17 mouse cellular contexts compared by ENCODE assay signal in the genomic region with DNA sequence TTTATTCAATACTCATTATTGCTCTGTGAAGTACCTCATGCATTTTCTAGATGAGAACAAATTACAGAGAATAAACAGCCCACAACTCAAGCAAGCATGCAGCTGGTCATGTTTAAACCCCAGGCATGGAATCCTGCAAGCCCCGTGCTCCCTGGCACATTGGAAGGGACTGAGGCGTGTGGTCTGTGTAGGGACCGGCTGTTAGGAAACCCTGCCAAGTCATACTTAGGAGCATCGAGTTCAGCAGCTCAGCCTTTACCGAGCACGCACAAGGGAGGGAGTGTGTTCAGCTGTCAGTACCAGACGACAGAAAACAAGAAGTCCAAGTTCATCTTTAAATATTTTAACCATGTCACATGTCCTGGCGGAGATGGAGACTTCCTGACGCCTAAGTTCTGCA.
A peak's percentile ranks its signal among the peaks of the same experiment; 100 is the strongest.
DNase-seq lines count a peak whose midpoint lies in the region; ATAC-seq and TF ChIP-seq lines count a peak whose summit lies in the region.
"Had no signal": no experiment of that assay in that cellular context is flagged by ENCODE, and none has a peak within 500 bp of the region (broad histone marks: within the 10 kb centered on the region; RNA-seq: fewer than 3 reads in every experiment).

No protein-coding gene starts in this region.

- peak overlapping the region; percentile 68; the same call in 1 of the 2 replicates for H3K27ac ChIP-seq in layer of hippocampus, adult 2 months
- H3K27ac ChIP-seq in stomach, embryonic 14.5 days (ENCODE audit: low read length) = 0 out of 2 replicates have a peak overlapping the region, but pooled peaks have one; percentile 23
- H3K27ac ChIP-seq in stomach, postnatal 0 days (replicated peaks) = no peak overlapping the region
- H3K27ac ChIP-seq in midbrain, embryonic 16.5 days (ENCODE audit: low read length) = no peak overlapping the region
- H3K27ac ChIP-seq: heart, embryonic 15.5 days; hindbrain, embryonic 13.5 days; liver, embryonic 14.5 days; midbrain, embryonic 12.5 days had no signal

- H3K9me3 ChIP-seq in stomach, embryonic 14.5 days (ENCODE audit: control insufficient read depth, low read depth, low read length) = no peaks in the 10 kb centered on the region
- no peaks in the 10 kb centered on the region for H3K9me3 ChIP-seq in stomach, postnatal 0 days (ENCODE audit: control insufficient read depth, low read length)
- no peaks in the 10 kb centered on the region for H3K9me3 ChIP-seq in midbrain, embryonic 16.5 days (replicated peaks; ENCODE audit: control insufficient read depth, low read length, poor library complexity, severe bottlenecking)
- H3K9me3 ChIP-seq: heart, embryonic 15.5 days; hindbrain, embryonic 13.5 days; midbrain, embryonic 12.5 days had no signal

- H3K4me2 ChIP-seq in stomach, embryonic 14.5 days (replicated peaks; ENCODE audit: low read depth, low read length) = no peak overlapping the region
- no peak overlapping the region for H3K4me2 ChIP-seq in stomach, postnatal 0 days (replicated peaks; ENCODE audit: low read depth)
- no peak overlapping the region for H3K4me2 ChIP-seq in midbrain, embryonic 16.5 days (ENCODE audit: low read length)
- H3K4me2 ChIP-seq: heart, embryonic 15.5 days; hindbrain, embryonic 13.5 days; midbrain, embryonic 12.5 days had no signal

- no peak for ATAC-seq in cerebellum, adult (ENCODE audit: insufficient number of reproducible peaks, low FRiP score, low TSS enrichment)
- ATAC-seq in stomach, embryonic 14.5 days (ENCODE audit: insufficient number of reproducible peaks, insufficient read depth, low FRiP score, low read depth) = peak; percentile 33; the same call in 1 of the 2 replicates
- ATAC-seq in stomach, postnatal 0 days (ENCODE audit: low FRiP score, low TSS enrichment) = no peak; the same call in 1 of the 2 replicates
- no peak for ATAC-seq in midbrain, embryonic 16.5 days
- ATAC-seq: forebrain, embryonic 14.5 days; Patski had no signal

- TF ChIP-seq CTCF in layer of hippocampus, adult 2 months (conservative IDR thresholded peaks at IDR 0.05) = no peak
- no peak for TF ChIP-seq CTCF in stomach, postnatal 0 days (IDR thresholded peaks at IDR 0.05; ENCODE audit: low read depth)

- no peaks in the 10 kb centered on the region for H3K4me1 ChIP-seq in stomach, embryonic 14.5 days (ENCODE audit: control insufficient read depth, insufficient read depth, low read length)
- H3K4me1 ChIP-seq in stomach, postnatal 0 days (replicated peaks; ENCODE audit: control insufficient read depth, insufficient read depth) = no peaks in the 10 kb centered on the region
- no peaks in the 10 kb centered on the region for H3K4me1 ChIP-seq in midbrain, embryonic 16.5 days (ENCODE audit: control insufficient read depth, insufficient read depth, low read length)
- H3K4me1 ChIP-seq: heart, embryonic 15.5 days; hindbrain, embryonic 13.5 days; midbrain, embryonic 12.5 days had no signal

- no peak overlapping the region for H3K4me3 ChIP-seq in layer of hippocampus, adult 2 months
- H3K4me3 ChIP-seq in stomach, embryonic 14.5 days (ENCODE audit: low read depth, low read length) = no peak overlapping the region
- no peak overlapping the region for H3K4me3 ChIP-seq in stomach, postnatal 0 days (ENCODE audit: low read depth, low read length)
- H3K4me3 ChIP-seq in midbrain, embryonic 16.5 days (ENCODE audit: low read depth, low read length) = no peak overlapping the region
- H3K4me3 ChIP-seq: heart, embryonic 15.5 days; hindbrain, embryonic 13.5 days; midbrain, embryonic 12.5 days had no signal

- H3K36me3 ChIP-seq in stomach, embryonic 14.5 days (ENCODE audit: control insufficient read depth, insufficient read depth, low read length) = peaks cover 20% of the 10 kb centered on the region
- H3K36me3 ChIP-seq in stomach, postnatal 0 days (ENCODE audit: control insufficient read depth, insufficient read depth, low read length) = peaks cover 7% of the 10 kb centered on the region; the same call in 1 of the 2 replicates
- H3K36me3 ChIP-seq in midbrain, embryonic 16.5 days (ENCODE audit: control insufficient read depth, insufficient read depth, low read length) = no peaks in the 10 kb centered on the region
- H3K36me3 ChIP-seq: midbrain, embryonic 12.5 days had no signal

- H3K27me3 ChIP-seq in stomach, embryonic 14.5 days (ENCODE audit: control insufficient read depth, insufficient read depth, low read length) = no peaks in the 10 kb centered on the region
- H3K27me3 ChIP-seq in stomach, postnatal 0 days (ENCODE audit: control insufficient read depth, insufficient read depth, low read length) = no peaks in the 10 kb centered on the region
- H3K27me3 ChIP-seq in midbrain, embryonic 16.5 days (ENCODE audit: control insufficient read depth, insufficient read depth, low read depth, low read length) = no peaks in the 10 kb centered on the region
- H3K27me3 ChIP-seq: heart, embryonic 15.5 days; hindbrain, embryonic 13.5 days; midbrain, embryonic 12.5 days; Patski had no signal

- no peak overlapping the region for H3K9ac ChIP-seq in stomach, embryonic 14.5 days (replicated peaks; ENCODE audit: low read depth, low read length)
- H3K9ac ChIP-seq in stomach, postnatal 0 days (ENCODE audit: low read length) = no peak overlapping the region
- no peak overlapping the region for H3K9ac ChIP-seq in midbrain, embryonic 16.5 days (ENCODE audit: low read depth, low read length)
- H3K9ac ChIP-seq: heart, embryonic 15.5 days; hindbrain, embryonic 13.5 days; liver, embryonic 14.5 days; midbrain, embryonic 12.5 days had no signal

- WGBS in stomach, embryonic 14.5 days = 71% methylated on average over 9 of the region's 9 CpGs
- WGBS in stomach, postnatal 0 days = 52% methylated on average over 9 of the region's 9 CpGs
- WGBS in midbrain, embryonic 16.5 days = 76% methylated on average over 9 of the region's 9 CpGs

- TF ChIP-seq EP300 in stomach, postnatal 0 days (optimal IDR thresholded peaks at IDR 0.05) = no peak

- peak; percentile 58 to 64 for DNase-seq in cerebellum, postnatal 14 days
- DNase-seq in layer of hippocampus, adult 2 months (ENCODE audit: low spot score in 2 of 2) = peak in 1 of 2 experiments; percentile 28
- no peak for DNase-seq in layer of hippocampus, postnatal 25 days (ENCODE audit: extremely low spot score in 1 of 2, low spot score in 1 of 2)
- no peak for DNase-seq in stomach, postnatal 0 days (ENCODE audit: low spot score)
- no peak for DNase-seq in adrenal gland, postnatal 4 days (ENCODE audit: low spot score in 2 of 2)
- DNase-seq: kidney, adult 2 months; right cerebral cortex, postnatal 4 days; thymus, postnatal 4 days had no signal

Comparison
In these comparisons a context has a peak if more than half of its experiments do, and no peak if none do; other contexts are left out.
1. H3K27ac ChIP-seq: peak in layer of hippocampus, adult 2 months (single experiment) and stomach, embryonic 14.5 days (single experiment); none in stomach, postnatal 0 days (single experiment) and midbrain, embryonic 16.5 days (single experiment).
2. DNase-seq: peak in cerebellum, postnatal 14 days (2 of 2); none in layer of hippocampus, postnatal 25 days (0 of 2), stomach, postnatal 0 days (single experiment) and adrenal gland, postnatal 4 days (0 of 2).